Mouse (Mus musculus) hindbrain, embryonic 13.5 days (tissue): ENCODE data around the gene Ppara. TPM values are rescaled to one million over a fixed set of nuclear protein-coding genes. Genes with fewer than 3 reads are reported as not detected.

ENCODE experiments used
- ATAC-seq: fragments of 200-750 bp; cut with Nextera tagmentation; 2 replicates; pipeline ENCODE4 v1.8.0; 2017; ENCODE audit warnings: moderate TSS enrichment; ENCODE audit not compliant: low FRiP score
- H3K27ac ChIP-seq: fragments of 300-500 bp; sonication (generic); 2 replicates; pipeline ENCODE4 v1.5.1; 2015; ENCODE audit warnings: inconsistent platforms, mild to moderate bottlenecking, moderate library complexity
- H3K27me3 ChIP-seq: fragments of 300-500 bp; sonication (generic); 2 replicates; pipeline ENCODE4 v1.6.1; 2015; ENCODE audit warnings: mild to moderate bottlenecking, inconsistent platforms
- H3K36me3 ChIP-seq: fragments of 300-500 bp; sonication (generic); 2 replicates; pipeline ENCODE4 v1.6.1; 2015; ENCODE audit warnings: mild to moderate bottlenecking, inconsistent platforms
- H3K4me1 ChIP-seq: fragments of 300-500 bp; sonication (generic); replicated peaks from 2 replicates; pipeline ENCODE4 v1.6.1; 2015; ENCODE audit warnings: inconsistent platforms
- H3K4me2 ChIP-seq: fragments of 300-500 bp; sonication (generic); 2 replicates; pipeline ENCODE4 v1.6.1; 2015; ENCODE audit warnings: inconsistent platforms, mild to moderate bottlenecking, moderate library complexity
- H3K4me3 ChIP-seq: fragments of 300-500 bp; sonication (generic); 2 replicates; pipeline ENCODE4 v1.5.1; 2015; ENCODE audit warnings: mild to moderate bottlenecking, inconsistent platforms
- H3K9ac ChIP-seq: fragments of 300-500 bp; sonication (generic); 2 replicates; pipeline ENCODE4 v1.6.1; 2015; ENCODE audit warnings: mild to moderate bottlenecking, inconsistent platforms
- H3K9me3 ChIP-seq: fragments of 300-500 bp; sonication (generic); 2 replicates; pipeline ENCODE4 v1.6.1; 2016; ENCODE audit warnings: inconsistent platforms
- WGBS: fragments of 180-500 bp; shearing (Covaris S2); methylation state at CpG from one replicate; pipeline ENCODE4 v1.1.7; 2015; 5-methylcytosine and 5-hydroxymethylcytosine counted together
- polyA plus RNA-seq: library from polyadenylated mRNA; unstranded; fragments of >200 nt; fragmentation: Nextera tagmentation; extraction: Ambion mirVana; gene quantifications from 2 replicates; pipeline ENCODE4 v1.2.1, GENCODE M21; 2015

Ppara gene
- polyA plus RNA-seq, 1 experiment from 2014 or later, result 1.7 TPM

GRCm38 (mm10) chr15:85707017-85707416 is 27.8 kb upstream of the Ppara start:
- WGBS, result 86% methylated on average over 11 of the region's 11 CpGs
- H3K27me3 ChIP-seq, result peaks cover 10% of the 10 kb centered on the region; the same call in 1 of the 2 replicates
- no peak overlapping the region for H3K4me2 ChIP-seq
- H3K36me3 ChIP-seq, result peaks cover 56% of the 10 kb centered on the region
- H3K9ac ChIP-seq, result no peak overlapping the region
- H3K4me1 ChIP-seq, result peaks cover 48% of the 10 kb centered on the region
- H3K27ac ChIP-seq, result peak overlapping the region; percentile 41
- no peak for ATAC-seq
- no peak overlapping the region for H3K4me3 ChIP-seq
- H3K9me3 ChIP-seq, result no peaks in the 10 kb centered on the region

GRCm38 (mm10) chr15:85707458-85708030 is 27.2 kb upstream of the Ppara start:
- H3K27ac ChIP-seq, result peak overlapping the region; percentile 52; the same call in 1 of the 2 replicates
- no peak overlapping the region for H3K4me3 ChIP-seq
- H3K4me2 ChIP-seq, result no peak overlapping the region
- H3K4me1 ChIP-seq, result peaks cover 43% of the 10 kb centered on the region
- WGBS, result 88% methylated on average over 7 of the region's 7 CpGs
- peaks cover 14% of the 10 kb centered on the region; the same call in 1 of the 2 replicates for H3K27me3 ChIP-seq
- H3K36me3 ChIP-seq, result peaks cover 51% of the 10 kb centered on the region
- ATAC-seq, result no peak
- H3K9ac ChIP-seq, result no peak overlapping the region
- H3K9me3 ChIP-seq, result no peaks in the 10 kb centered on the region

- WGBS, result 84% methylated on average over 2 of the region's 2 CpGs
- Histone ChIP-seq H3K27ac (peak overlapping the region; percentile 52; the same call in 1 of the 2 replicates), H3K9ac (no peak overlapping the region), H3K4me3 (no peak overlapping the region), H3K9me3 (no peaks in the 10 kb centered on the region), H3K4me1 (peaks cover 40% of the 10 kb centered on the region), H3K4me2 (no peak overlapping the region), H3K27me3 (peaks cover 15% of the 10 kb centered on the region; the same call in 1 of the 2 replicates), H3K36me3 (peaks cover 44% of the 10 kb centered on the region)
- ATAC-seq, result no peak
These were observed 26.6 kb upstream of the Ppara start for GRCm38 (mm10) chr15:85708217-85708616.

- peaks cover 33% of the 10 kb centered on the region for H3K4me1 ChIP-seq
- H3K4me3 ChIP-seq, result no peak overlapping the region
- no peak overlapping the region for H3K4me2 ChIP-seq
- ATAC-seq, result peak; percentile 25
- peaks cover 38% of the 10 kb centered on the region for H3K36me3 ChIP-seq
- WGBS, result 79% methylated on average over 4 of the region's 4 CpGs
- no peak overlapping the region for H3K9ac ChIP-seq
- H3K27ac ChIP-seq, result peak overlapping the region; percentile 70
- peaks cover 15% of the 10 kb centered on the region; the same call in 1 of the 2 replicates for H3K27me3 ChIP-seq
- H3K9me3 ChIP-seq, result no peaks in the 10 kb centered on the region
These were observed 25.9 kb upstream of the Ppara start for GRCm38 (mm10) chr15:85708843-85709242.

- WGBS, result 42% methylated on average over 10 of the region's 10 CpGs
- H3K27ac ChIP-seq, result peak overlapping the region; percentile 70
- H3K4me1 ChIP-seq, result peaks cover 28% of the 10 kb centered on the region
- no peak overlapping the region for H3K9ac ChIP-seq
- peaks cover 15% of the 10 kb centered on the region; the same call in 1 of the 2 replicates for H3K27me3 ChIP-seq
- no peak overlapping the region for H3K4me3 ChIP-seq
- peaks cover 32% of the 10 kb centered on the region for H3K36me3 ChIP-seq
- ATAC-seq, result peak; percentile 27
- no peaks in the 10 kb centered on the region for H3K9me3 ChIP-seq
- H3K4me2 ChIP-seq, result no peak overlapping the region
These were observed 25.4 kb upstream of the Ppara start for GRCm38 (mm10) chr15:85709268-85709973.

GRCm38 (mm10) chr15:85710179-85710578 is 24.6 kb upstream of the Ppara start:
- Histone ChIP-seq H3K4me3 (no peak overlapping the region), H3K9me3 (no peaks in the 10 kb centered on the region), H3K4me1 (peaks cover 22% of the 10 kb centered on the region), H3K27me3 (peaks cover 20% of the 10 kb centered on the region), H3K4me2 (no peak overlapping the region), H3K36me3 (peaks cover 25% of the 10 kb centered on the region), H3K27ac (peak overlapping the region; percentile 69), H3K9ac (no peak overlapping the region)
- WGBS, result 0% methylated on average over 3 of the region's 8 CpGs
- peak; percentile 59; the same call in 1 of the 2 replicates for ATAC-seq

GRCm38 (mm10) chr15:85710641-85711580 is 23.9 kb upstream of the Ppara start:
- whole genome bisulfite sequencing, result 76% methylated on average over 17 of the region's 17 CpGs
- H3K4me2 ChIP-seq, result no peak overlapping the region
- H3K27ac ChIP-seq, result no peak overlapping the region
- peaks cover 18% of the 10 kb centered on the region for H3K4me1 ChIP-seq
- H3K4me3 ChIP-seq, result no peak overlapping the region
- H3K9me3 ChIP-seq, result no peaks in the 10 kb centered on the region
- no peak; the same call in 1 of the 2 replicates for ATAC-seq
- 0 out of 2 replicates have a peak overlapping the region, but pooled peaks have one; percentile 19 for H3K9ac ChIP-seq
- H3K36me3 ChIP-seq, result peaks cover 17% of the 10 kb centered on the region
- H3K27me3 ChIP-seq, result peaks cover 24% of the 10 kb centered on the region

- ATAC-seq, result no peak
- Histone ChIP-seq H3K36me3 (no peaks in the 10 kb centered on the region), H3K4me1 (peaks cover 18% of the 10 kb centered on the region), H3K9ac (no peak overlapping the region), H3K9me3 (no peaks in the 10 kb centered on the region), H3K4me3 (no peak overlapping the region), H3K27ac (no peak overlapping the region), H3K27me3 (peaks cover 32% of the 10 kb centered on the region), H3K4me2 (no peak overlapping the region)
- 44% methylated on average over 5 of the region's 5 CpGs for WGBS
These were observed 22.1 kb upstream of the Ppara start for GRCm38 (mm10) chr15:85712565-85713168.

GRCm38 (mm10) chr15:85713417-85713816 is 21.4 kb upstream of the Ppara start:
- H3K9ac ChIP-seq, result no peak overlapping the region
- no peaks in the 10 kb centered on the region for H3K9me3 ChIP-seq
- no peak overlapping the region for H3K27ac ChIP-seq
- peaks cover 18% of the 10 kb centered on the region for H3K4me1 ChIP-seq
- H3K36me3 ChIP-seq, result no peaks in the 10 kb centered on the region
- H3K4me2 ChIP-seq, result no peak overlapping the region
- no peak for ATAC-seq
- peaks cover 36% of the 10 kb centered on the region for H3K27me3 ChIP-seq
- WGBS, result 95% methylated on average over 9 of the region's 9 CpGs
- H3K4me3 ChIP-seq, result no peak overlapping the region

- Histone ChIP-seq H3K4me1 (peaks cover 5% of the 10 kb centered on the region), H3K27ac (no peak overlapping the region), H3K4me2 (no peak overlapping the region), H3K9ac (no peak overlapping the region), H3K27me3 (peaks cover 50% of the 10 kb centered on the region), H3K9me3 (no peaks in the 10 kb centered on the region), H3K36me3 (no peaks in the 10 kb centered on the region), H3K4me3 (no peak overlapping the region)
- 78% methylated on average over 3 of the region's 3 CpGs for WGBS
- ATAC-seq, result no peak
These were observed 19.7 kb upstream of the Ppara start for GRCm38 (mm10) chr15:85715059-85715458.

GRCm38 (mm10) chr15:85716045-85716444 is 18.7 kb upstream of the Ppara start:
- no peaks in the 10 kb centered on the region for H3K9me3 ChIP-seq
- WGBS, result 7% methylated on average over 7 of the region's 7 CpGs
- 0 out of 2 replicates have a peak, but pooled peaks have one; percentile 45 for ATAC-seq
- no peak overlapping the region for H3K4me2 ChIP-seq
- H3K4me1 ChIP-seq, result 0 out of 2 replicates have a peak, but pooled peaks cover 4% of the 10 kb centered on the region
- no peak overlapping the region for H3K9ac ChIP-seq
- H3K36me3 ChIP-seq, result no peaks in the 10 kb centered on the region
- H3K4me3 ChIP-seq, result no peak overlapping the region
- no peak overlapping the region for H3K27ac ChIP-seq
- H3K27me3 ChIP-seq, result peaks cover 47% of the 10 kb centered on the region
